Mouse (Mus musculus): ENCODE results near the gene Cog3.
"Not testable (repeated sequence)": the region's sequence is repeated elsewhere in the genome, so short reads cannot be mapped to it uniquely, and the experiment has no call there.

Cog3 gene

GRCm38 (mm10) chr14:75753991-75754817, at the start of gene Cog3:
Cog3 (minus strand) TSS chr14:75754517.
- peak; percentile 97 to 98 for DNase-seq (ENCODE audit: low spot score in 2 of 2)

GRCm38 (mm10) chr14:75797769-75798386, 43.6 kb upstream of the Cog3 start:
- no peak for DNase-seq (ENCODE audit: low spot score in 2 of 2)

- no peak for DNase-seq (ENCODE audit: low spot score in 2 of 2)
Observed at GRCm38 (mm10) chr14:75795918-75796317, 41.6 kb upstream of the Cog3 start.

- DNase-seq (ENCODE audit: low spot score in 2 of 2), result no peak
Observed at GRCm38 (mm10) chr14:75794726-75795125, 40.4 kb upstream of the Cog3 start.

- no peak for DNase-seq (ENCODE audit: low spot score in 2 of 2)
Observed at GRCm38 (mm10) chr14:75794324-75794723, 40.0 kb upstream of the Cog3 start.

- DNase-seq (ENCODE audit: low spot score in 2 of 2), result no peak
Observed at GRCm38 (mm10) chr14:75793110-75793509, 38.8 kb upstream of the Cog3 start.

- no peak for DNase-seq (ENCODE audit: low spot score in 2 of 2)
Observed at GRCm38 (mm10) chr14:75791372-75791771, 37.1 kb upstream of the Cog3 start.

GRCm38 (mm10) chr14:75790411-75790996, 36.2 kb upstream of the Cog3 start:
- DNase-seq (ENCODE audit: low spot score in 2 of 2), result no peak

- DNase-seq (ENCODE audit: low spot score in 2 of 2), result no peak
Observed at GRCm38 (mm10) chr14:75789291-75789690, 35.0 kb upstream of the Cog3 start.

GRCm38 (mm10) chr14:75787794-75788175, 33.5 kb upstream of the Cog3 start:
- no peak for DNase-seq (ENCODE audit: low spot score in 2 of 2)

GRCm38 (mm10) chr14:75786868-75787793, 32.8 kb upstream of the Cog3 start, which contains the start of gene Slc25a30:
Slc25a30 (minus strand) TSS chr14:75787037.
- peak; percentile 96 for DNase-seq (ENCODE audit: low spot score in 2 of 2)

- DNase-seq (ENCODE audit: low spot score in 2 of 2), result no peak
Observed at GRCm38 (mm10) chr14:75786424-75786867, 32.1 kb upstream of the Cog3 start.

- no peak for DNase-seq (ENCODE audit: low spot score in 2 of 2)
Observed at GRCm38 (mm10) chr14:75779913-75780312, 25.6 kb upstream of the Cog3 start.

GRCm38 (mm10) chr14:75776637-75777036, 22.3 kb upstream of the Cog3 start:
- DNase-seq (ENCODE audit: low spot score in 2 of 2), result no peak

- no peak for DNase-seq (ENCODE audit: low spot score in 2 of 2)
Observed at GRCm38 (mm10) chr14:75773431-75773830, 19.1 kb upstream of the Cog3 start.

GRCm38 (mm10) chr14:75772407-75772806, 18.1 kb upstream of the Cog3 start:
- not testable (repeated sequence) for DNase-seq (ENCODE audit: low spot score in 2 of 2)

- no peak for DNase-seq (ENCODE audit: low spot score in 2 of 2)
Observed at GRCm38 (mm10) chr14:75771101-75771501, 16.8 kb upstream of the Cog3 start.

- DNase-seq (ENCODE audit: low spot score in 2 of 2), result no peak
Observed at GRCm38 (mm10) chr14:75769334-75769733, 15.0 kb upstream of the Cog3 start.

- no peak for DNase-seq (ENCODE audit: low spot score in 2 of 2)
Observed at GRCm38 (mm10) chr14:75768275-75768608, 13.9 kb upstream of the Cog3 start.

- peak; percentile 10 to 30 for DNase-seq (ENCODE audit: low spot score in 2 of 2)
Observed at GRCm38 (mm10) chr14:75767492-75768274, 13.4 kb upstream of the Cog3 start.
